Mouse (Mus musculus): Measurements from ENCODE around the gene Gm3952. TPM values are rescaled to one million over a fixed set of nuclear protein-coding genes. Genes with fewer than 3 reads are reported as not detected.

Gm3952 gene
- not detected in 2 replicates for polyA plus RNA-seq (2012; rRNA removed)

GRCm38 (mm10) chr8:128798594-128798993 lies at the start of gene Gm3952:
Gene Gm3952 (minus strand): TSS chr8:128798694.

Other genes starting within 250 kb of the Gm3952 start
- gene Itgb1, start 113.0 kb downstream of the Gm3952 start, polyA plus RNA-seq (2012; rRNA removed), result 30.2 and 37.6 TPM in 2 replicates

Measured in colon, adult 2 months (tissue).